Mouse (Mus musculus) heart, adult 2 months (tissue): ENCODE measurements at regions not wholly inside any gene's neighbourhood (a gene's known extent, or its start where the extent isn't known, plus 50 kb on each side); places are given as distances from the start of the nearest gene placed in this dataset.

Experiments
- DNase-seq, 2 experiments: peaks; one replicate each; pipeline ENCODE4 v3.0.0; 2021
- H3K27ac ChIP-seq: fragments of 200-600 bp; 2 replicates; pipeline ENCODE4 v1.8.1; 2022
- H3K27me3 ChIP-seq: fragments of 200-500 bp; 2 replicates; pipeline ENCODE4 v1.6.1; 2012; ENCODE audit warnings: mild to moderate bottlenecking, low read length, inconsistent platforms, mixed read lengths; ENCODE audit not compliant: control insufficient read depth, insufficient read depth
- H3K36me3 ChIP-seq: fragments of 200-500 bp; 2 replicates; pipeline ENCODE4 v1.6.1; 2012; ENCODE audit warnings: low read length, inconsistent platforms; ENCODE audit not compliant: control insufficient read depth, insufficient read depth
- H3K4me1 ChIP-seq: fragments of 200-500 bp; 2 replicates; pipeline ENCODE4 v1.6.1; 2011; ENCODE audit warnings: low read length; ENCODE audit not compliant: control insufficient read depth, insufficient read depth
- H3K4me3 ChIP-seq: fragments of 200-600 bp; 2 replicates; pipeline ENCODE4 v1.8.1; 2022
- H3K79me2 ChIP-seq: fragments of 200-500 bp; replicated peaks from 2 replicates; pipeline ENCODE4 v1.6.1; 2012; ENCODE audit warnings: mild to moderate bottlenecking, inconsistent platforms, low read length, moderate library complexity, mixed read lengths; ENCODE audit not compliant: control insufficient read depth, insufficient read depth
- H3K9ac ChIP-seq: fragments of 200-500 bp; 2 replicates; pipeline ENCODE4 v1.6.1; 2012; ENCODE audit warnings: low read depth, mild to moderate bottlenecking, control low read depth, inconsistent platforms, low read length, mixed read lengths
- CTCF ChIP-seq: fragments of 200-600 bp; IDR thresholded peaks from 2 replicates; pipeline ENCODE4 v1.8.1; 2022; ENCODE audit warnings: antibody characterized with exemption, mild to moderate bottlenecking, moderate library complexity
- EP300 ChIP-seq: fragments of 200-500 bp; IDR thresholded peaks from 2 replicates; pipeline ENCODE4 v1.6.1; 2011; ENCODE audit warnings: low read depth, low read length, control low read depth; ENCODE audit not compliant: insufficient read depth
- POLR2A ChIP-seq: fragments of 200-500 bp; IDR thresholded peaks from 2 replicates; pipeline ENCODE4 v1.6.1; 2011; ENCODE audit warnings: mild to moderate bottlenecking, low read depth, low read length, control low read depth; ENCODE audit not compliant: insufficient read depth
- WGBS: fragments of 180-500 bp; shearing (Covaris S2); methylation state at CpG from one replicate; pipeline ENCODE4 v1.1.7; 2018; 5-methylcytosine and 5-hydroxymethylcytosine counted together
- intact Hi-C: fragments of 180-260 bp; cut with DNase I; formaldehyde crosslinking; loops from one replicate; pipeline ENCODE4 v1.15.1; 2025

DNA sequence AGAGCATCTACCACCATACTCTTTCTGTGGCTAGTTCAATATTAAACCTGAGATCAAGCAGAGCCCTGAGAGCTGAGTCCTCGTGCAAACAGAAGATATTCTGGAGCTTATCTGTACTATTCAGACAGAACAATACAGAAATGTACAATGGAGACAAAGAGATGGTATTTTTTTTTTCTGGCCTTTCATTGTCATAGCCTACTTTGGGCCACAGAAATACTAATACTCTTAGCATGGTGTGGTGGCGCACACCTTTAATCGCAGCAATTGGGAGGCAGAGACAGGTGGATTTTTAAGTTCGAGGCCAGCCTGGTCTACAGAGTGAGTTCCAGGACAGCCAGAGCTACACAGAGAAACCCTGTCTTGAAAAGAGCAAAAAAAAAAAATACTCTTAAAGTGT, 404.7 kb upstream of the Slitrk5 start:
- no peak for TF ChIP-seq CTCF
- TF ChIP-seq EP300: no peak
- 68% methylated on average over 4 of the region's 4 CpGs for WGBS
- DNase-seq: no peak
- no peaks in the 10 kb centered on the region for H3K4me1 ChIP-seq
- intact Hi-C loops: no loop called here
- H3K27me3 ChIP-seq: no peaks in the 10 kb centered on the region
- H3K4me3 ChIP-seq: no peak overlapping the region
- H3K27ac ChIP-seq: no peak overlapping the region
- no peaks in the 10 kb centered on the region for H3K79me2 ChIP-seq
- H3K36me3 ChIP-seq: no peaks in the 10 kb centered on the region
- H3K9ac ChIP-seq: no peak overlapping the region

- no peaks in the 10 kb centered on the region for H3K27me3 ChIP-seq
- no peak overlapping the region for H3K9ac ChIP-seq
- no peak for TF ChIP-seq EP300
- no peak for TF ChIP-seq CTCF
- no peak for TF ChIP-seq POLR2A
- DNase-seq: no peak
- no peak overlapping the region for H3K4me3 ChIP-seq
- WGBS: 84% methylated on average over 1 of the region's 1 CpGs
- intact Hi-C loops: no loop called here
- no peak overlapping the region for H3K27ac ChIP-seq
- no peaks in the 10 kb centered on the region for H3K79me2 ChIP-seq
- H3K4me1 ChIP-seq: no peaks in the 10 kb centered on the region
- H3K36me3 ChIP-seq: no peaks in the 10 kb centered on the region
Measured at GRCm38 (mm10) chr14:111281354-111281753, 393.5 kb upstream of the Slitrk5 start.

- H3K27me3 ChIP-seq: no peaks in the 10 kb centered on the region
- no peak overlapping the region for H3K27ac ChIP-seq
- TF ChIP-seq CTCF (no peak), EP300 (no peak), POLR2A (no peak)
- no peak for DNase-seq
- WGBS: 78% methylated on average over 10 of the region's 10 CpGs
- no peak overlapping the region for H3K9ac ChIP-seq
- intact Hi-C loops: no loop called here
- H3K4me3 ChIP-seq: no peak overlapping the region
- no peaks in the 10 kb centered on the region for H3K79me2 ChIP-seq
- H3K36me3 ChIP-seq: no peaks in the 10 kb centered on the region
- no peaks in the 10 kb centered on the region for H3K4me1 ChIP-seq
Measured at GRCm38 (mm10) chr14:111283681-111284461, 391.0 kb upstream of the Slitrk5 start.

DNA sequence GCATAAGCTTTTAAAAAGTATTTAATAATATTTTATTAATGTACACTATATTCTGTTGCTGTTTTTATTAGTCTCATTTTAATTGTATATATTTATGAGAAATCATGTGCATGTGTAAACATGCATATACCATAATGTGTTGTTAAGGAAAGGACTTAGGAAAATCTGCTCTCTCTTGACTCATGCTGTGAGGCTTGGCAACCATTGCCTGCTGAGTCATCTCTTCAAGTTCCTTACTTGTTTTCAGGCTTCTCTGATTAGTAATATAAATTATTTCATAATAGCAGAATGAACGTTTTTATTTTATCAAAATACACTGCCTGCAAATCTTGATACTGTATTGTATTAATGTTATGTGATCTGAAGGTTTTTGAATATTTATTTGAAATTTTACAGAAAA, 388.9 kb upstream of the Slitrk5 start:
- Histone ChIP-seq H3K79me2 (no peaks in the 10 kb centered on the region), H3K4me3 (no peak overlapping the region), H3K36me3 (no peaks in the 10 kb centered on the region), H3K9ac (no peak overlapping the region), H3K27me3 (no peaks in the 10 kb centered on the region), H3K27ac (no peak overlapping the region), H3K4me1 (no peaks in the 10 kb centered on the region)
- TF ChIP-seq CTCF (no peak), POLR2A (no peak)
- DNase-seq: no peak
- 35% methylated on average over 1 of the region's 1 CpGs for WGBS
- intact Hi-C loops: no loop called here

DNA sequence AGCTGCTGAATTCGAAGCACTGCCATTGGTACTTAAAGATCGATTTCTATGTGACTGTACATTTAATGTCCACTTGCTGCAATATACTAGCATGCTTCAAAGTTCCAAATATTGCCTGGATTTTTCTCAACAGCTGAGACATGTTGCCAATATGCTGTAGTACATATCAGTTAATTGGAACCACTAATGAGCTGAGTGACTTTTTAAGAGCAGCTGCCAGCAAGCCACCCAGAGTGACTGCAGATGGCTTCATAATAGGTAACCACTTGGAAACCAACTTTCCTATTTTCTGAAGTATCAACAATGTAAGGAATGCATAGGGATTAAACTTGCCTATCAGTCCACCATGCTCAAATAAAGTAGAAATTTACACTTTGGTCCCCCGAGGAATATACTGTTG, 379.4 kb upstream of the Slitrk5 start:
- WGBS: 93% methylated on average over 3 of the region's 3 CpGs
- intact Hi-C loops: no loop called here
- H3K9ac ChIP-seq: no peak overlapping the region
- H3K27ac ChIP-seq: no peak overlapping the region
- H3K27me3 ChIP-seq: no peaks in the 10 kb centered on the region
- no peaks in the 10 kb centered on the region for H3K4me1 ChIP-seq
- H3K79me2 ChIP-seq: no peaks in the 10 kb centered on the region
- TF ChIP-seq CTCF (no peak), EP300 (no peak), POLR2A (no peak)
- H3K4me3 ChIP-seq: no peak overlapping the region
- no peak for DNase-seq
- H3K36me3 ChIP-seq: no peaks in the 10 kb centered on the region

- no peak overlapping the region for H3K4me3 ChIP-seq
- H3K27me3 ChIP-seq: no peaks in the 10 kb centered on the region
- DNase-seq: no peak
- no peak overlapping the region for H3K27ac ChIP-seq
- no peaks in the 10 kb centered on the region for H3K79me2 ChIP-seq
- intact Hi-C loops: no loop called here
- H3K36me3 ChIP-seq: no peaks in the 10 kb centered on the region
- TF ChIP-seq EP300 (no peak), POLR2A (no peak), CTCF (no peak)
- H3K4me1 ChIP-seq: no peaks in the 10 kb centered on the region
- H3K9ac ChIP-seq: no peak overlapping the region
Measured at GRCm38 (mm10) chr14:111297796-111298195, 377.1 kb upstream of the Slitrk5 start.
